8 mouse cellular contexts compared by ENCODE assay signal in genomic region chr2:25428442-25429236, GRCm38 (mm10). TPM values are rescaled to one million over a fixed set of nuclear protein-coding genes. Genes with fewer than 3 reads are reported as not detected.
A peak's percentile ranks its signal among the peaks of the same experiment; 100 is the strongest.
DNase-seq lines count a peak whose midpoint lies in the region; ATAC-seq lines count a peak whose summit lies in the region.

Gene Abca2 (plus strand): TSS chr2:25428703.

- peaks cover 9% of the 10 kb centered on the region for H3K36me3 ChIP-seq in hindbrain, embryonic 13.5 days

- peak within 1 kb of the TSS; percentile 88 for H3K9ac ChIP-seq in hindbrain, embryonic 13.5 days

- WGBS in hindbrain, embryonic 13.5 days: under 1% methylated on average over 83 of the region's 89 CpGs

- peak within 1 kb of the TSS; percentile 76 for H3K4me3 ChIP-seq in hindbrain, embryonic 13.5 days

- peak within 1 kb of the TSS; percentile 93 for H3K27ac ChIP-seq in hindbrain, embryonic 13.5 days

- H3K27me3 ChIP-seq in hindbrain, embryonic 13.5 days: peaks cover 34% of the 10 kb centered on the region

- DNase-seq in NIH3T3 (ENCODE audit: low read depth): peak; percentile 97
- peak; percentile 98 for DNase-seq in cerebellum, postnatal 10 days
- peak; percentile 92 to 93 for DNase-seq in frontal cortex, postnatal 14 days (ENCODE audit: low spot score in 2 of 2)
- DNase-seq in layer of hippocampus, postnatal 25 days (ENCODE audit: extremely low spot score in 1 of 2, low spot score in 1 of 2): peak; percentile 92 to 97
- peak; percentile 94 for DNase-seq in lung, postnatal 25 days (ENCODE audit: low spot score)
- DNase-seq in retina, embryonic 14.5 days (ENCODE audit: low spot score): peak; percentile 97
- peak; percentile 98 for DNase-seq in thymus, postnatal 4 days

- peak; percentile 89 for ATAC-seq in hindbrain, embryonic 13.5 days (ENCODE audit: low FRiP score)

- H3K9me3 ChIP-seq in hindbrain, embryonic 13.5 days: no peaks in the 10 kb centered on the region

- H3K4me1 ChIP-seq in hindbrain, embryonic 13.5 days (replicated peaks): peaks cover 39% of the 10 kb centered on the region

- peak within 1 kb of the TSS; percentile 85 for H3K4me2 ChIP-seq in hindbrain, embryonic 13.5 days

RNA-seq across cellular contexts. Expression of gene Abca2, which starts in this region (rescaled TPM):
- polyA plus RNA-seq in hindbrain, embryonic 13.5 days (2015; fragmentation: Nextera tagmentation; extraction: Ambion mirVana): 10.0 and 11.6 TPM in 2 replicates
- 100 to 1,000 TPM; 160 to 172 TPM for total RNA-seq in layer of hippocampus, postnatal 25 days (2021)

Comparison
In these comparisons a context has a peak if more than half of its experiments do, and no peak if none do; other contexts are left out.
1. Peak in every context shown above with its lines: DNase-seq, ATAC-seq, H3K4me3 ChIP-seq and H3K27ac ChIP-seq.